Mouse (Mus musculus) granulocyte monocyte progenitor cell, adult 5-6 weeks (primary cell): ENCODE measurements around the gene Spaca4. TPM values are rescaled to one million over a fixed set of nuclear protein-coding genes. Genes with fewer than 3 reads are reported as not detected.

ENCODE experiments used
- ATAC-seq: replicated peaks from 2 replicates; pipeline ENCODE4 v1.8.0; 2016; ENCODE audit warnings: mild to moderate bottlenecking, moderate TSS enrichment, inconsistent platforms; ENCODE audit not compliant: poor library complexity, severe bottlenecking
- total RNA-seq, 2 experiments: library from RNA; stranded (forward) in 1 of 2; stranded (reverse) in 1 of 2; fragments of 200-712, 200-1000 nt in 1 of 2; fragments of >200 nt in 1 of 2; fragmentation: Nextera tagmentation in 1 of 2; gene quantifications; 2 replicates each; pipeline ENCODE4 v1.2.3; 2014 to 2017

Gene Spaca4
- total RNA-seq (2014; fragmentation: Nextera tagmentation) (not detected in 2 replicates), total RNA-seq (2017) (not detected in 2 replicates)

GRCm38 (mm10) chr7:45725713-45726112 is at the start of gene Spaca4:
Gene Spaca4, minus strand, starts transcription at chr7:45725813.
- no peak for ATAC-seq

DNA sequence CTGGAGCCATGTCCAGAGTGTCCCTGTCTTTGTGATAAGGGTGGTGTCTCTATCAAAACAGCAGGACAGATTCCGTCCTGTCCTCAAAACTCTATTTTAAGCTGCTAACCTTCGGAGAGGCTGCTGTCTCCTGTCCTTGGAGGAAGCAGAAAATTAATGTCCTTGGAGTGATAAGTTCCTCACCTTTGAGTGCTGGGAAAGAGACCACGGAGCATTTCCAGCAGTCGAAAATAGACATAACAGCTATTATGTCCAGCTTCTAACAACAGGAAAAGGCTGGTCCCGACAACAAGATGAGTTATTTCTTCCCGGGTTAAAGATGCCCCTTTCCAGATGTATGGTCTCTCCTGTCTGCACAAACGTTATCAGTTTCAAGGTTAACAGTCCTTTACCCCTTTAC is 49.6 kb upstream of the Spaca4 start:
- ATAC-seq = no peak

- no peak for ATAC-seq
Observed at GRCm38 (mm10) chr7:45771101-45771500, 45.5 kb upstream of the Spaca4 start.

DNA sequence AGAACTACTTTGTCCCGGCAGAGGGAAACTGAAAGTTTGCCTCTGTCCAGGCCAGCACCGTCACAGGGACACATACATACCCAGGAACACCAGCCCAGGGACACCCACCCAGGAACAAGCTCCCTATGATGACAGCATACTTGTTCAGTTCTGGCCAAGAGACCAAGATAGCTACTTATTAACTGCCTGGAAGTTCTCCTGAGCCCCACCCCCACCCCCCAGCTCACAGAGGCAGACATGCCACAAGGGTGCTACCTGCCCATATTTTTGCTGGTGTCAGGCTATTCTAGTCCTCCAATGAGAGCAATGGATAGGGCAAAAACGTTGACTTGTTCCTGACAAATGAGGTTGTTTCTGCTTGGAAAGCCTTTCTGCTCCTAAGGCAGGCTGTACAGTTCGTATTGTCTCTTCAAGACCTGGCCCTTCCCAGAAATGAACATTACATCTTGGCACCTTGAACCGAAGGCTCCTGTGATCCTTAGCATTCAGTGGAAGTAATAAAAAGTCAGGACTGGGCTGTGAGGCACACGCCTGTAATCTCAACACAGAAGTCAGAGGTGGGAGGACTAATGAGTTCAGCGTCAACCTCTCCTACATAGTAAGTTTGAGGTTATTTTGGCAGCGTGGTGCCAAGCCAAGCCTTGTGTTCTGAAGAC is 44.9 kb upstream of the Spaca4 start:
- no peak for ATAC-seq

GRCm38 (mm10) chr7:45767500-45767899 is 41.9 kb upstream of the Spaca4 start:
- ATAC-seq = no peak

DNA sequence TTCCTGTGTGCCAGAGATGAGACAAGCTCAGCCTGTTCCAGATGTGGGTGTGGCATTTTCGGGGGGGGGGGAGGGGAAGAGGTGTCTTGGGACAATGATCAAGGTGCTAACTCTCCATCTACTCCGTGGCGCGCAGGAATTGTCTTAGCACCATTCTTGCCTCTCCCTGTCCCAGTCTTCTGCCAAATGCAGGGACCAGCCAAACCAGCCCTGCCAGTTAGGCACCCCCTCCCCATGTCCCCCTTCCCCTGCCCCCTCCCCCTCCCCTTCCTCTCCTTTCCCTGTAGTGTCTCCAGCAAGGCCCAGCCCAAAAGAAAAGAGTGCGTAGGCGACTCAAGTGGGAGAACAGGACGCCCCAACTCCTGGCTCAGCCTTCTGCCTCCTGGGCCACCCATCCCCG is 41.2 kb upstream of the Spaca4 start:
- ATAC-seq = no peak

GRCm38 (mm10) chr7:45765995-45766394 is 40.4 kb upstream of the Spaca4 start:
- ATAC-seq = no peak

- no peak for ATAC-seq
Observed at GRCm38 (mm10) chr7:45760151-45760550, 34.5 kb upstream of the Spaca4 start.

GRCm38 (mm10) chr7:45759400-45759799 is 33.8 kb upstream of the Spaca4 start:
- ATAC-seq = no peak

DNA sequence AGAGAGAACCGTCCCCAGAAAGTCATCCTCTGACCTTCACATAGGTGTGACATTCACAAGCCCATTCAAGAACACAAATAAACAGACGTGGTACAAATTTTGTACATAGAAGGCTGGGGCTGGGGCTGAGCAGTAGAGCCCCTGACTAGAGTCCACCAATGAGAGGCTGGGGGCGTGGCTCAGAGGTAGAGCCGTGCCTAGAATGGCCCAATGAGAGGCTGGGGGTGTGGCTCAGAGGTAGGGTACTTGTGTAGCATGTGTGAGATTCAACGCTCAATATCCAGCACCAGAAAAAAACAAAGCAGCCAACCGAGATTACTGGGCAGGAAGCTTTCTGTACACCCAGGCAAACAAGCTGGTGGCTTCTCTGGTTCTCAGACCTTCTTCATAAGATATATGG is 30.1 kb upstream of the Spaca4 start:
- ATAC-seq = no peak

DNA sequence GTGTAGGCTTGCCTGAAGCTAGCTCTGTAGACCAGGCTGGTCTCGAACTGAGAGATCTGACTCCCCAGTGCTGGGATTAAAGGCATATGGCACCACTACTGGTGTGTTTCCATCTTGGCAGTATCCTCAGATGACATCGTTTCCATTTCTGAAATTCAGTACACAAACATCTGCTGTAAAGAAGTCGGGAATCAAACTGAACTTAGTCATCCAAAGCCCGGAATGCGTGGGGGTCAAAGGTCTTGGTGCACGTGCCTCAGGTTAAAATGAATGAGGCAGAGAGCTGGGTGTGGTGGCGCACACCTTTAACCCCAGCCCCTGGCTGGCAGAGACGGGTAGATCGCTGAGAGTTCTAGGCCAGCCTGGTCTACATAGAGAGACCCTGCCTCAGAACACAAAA is 24.5 kb upstream of the Spaca4 start:
- ATAC-seq = no peak

GRCm38 (mm10) chr7:45749401-45749800 is 23.8 kb upstream of the Spaca4 start:
- no peak for ATAC-seq

DNA sequence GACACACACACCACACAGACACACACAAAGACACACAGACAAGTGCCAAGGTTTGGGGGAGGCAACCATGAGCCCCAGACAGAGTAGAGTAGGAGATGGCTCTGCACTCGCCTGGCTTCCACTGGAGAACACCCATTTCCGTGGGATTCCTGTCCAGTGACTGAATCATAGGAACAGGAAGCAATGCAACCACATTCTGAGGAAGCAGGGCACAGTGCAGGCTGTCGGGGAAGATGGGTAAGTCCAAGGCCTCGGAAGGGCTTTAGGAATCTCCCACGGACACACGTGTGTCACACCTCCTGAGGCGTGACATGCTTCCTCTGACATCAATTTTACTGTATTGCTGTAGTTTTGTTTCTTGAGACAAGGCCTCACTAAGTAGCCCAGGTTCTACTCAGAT is 22.5 kb upstream of the Spaca4 start:
- ATAC-seq = no peak

GRCm38 (mm10) chr7:45747450-45747849 is 21.8 kb upstream of the Spaca4 start:
- ATAC-seq = no peak

DNA sequence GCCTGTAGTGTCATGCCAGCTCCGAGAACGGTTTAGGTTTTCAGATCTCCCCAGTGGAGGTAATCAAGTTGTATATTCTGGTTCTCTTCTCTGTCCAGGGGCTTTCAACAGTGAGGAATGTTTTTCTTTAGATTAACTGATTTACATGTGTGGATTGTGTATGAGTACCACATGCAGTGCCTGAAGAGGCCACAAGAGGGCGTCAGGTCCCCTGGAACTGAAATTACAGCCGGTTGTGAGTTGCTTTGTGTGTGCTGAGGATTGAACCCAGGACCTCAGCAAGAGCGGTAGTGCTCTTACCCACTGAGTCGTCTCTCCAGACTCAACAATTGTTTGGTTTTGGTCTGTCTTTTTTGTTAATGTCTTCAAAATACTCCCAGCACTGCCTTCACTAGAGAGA is 20.9 kb upstream of the Spaca4 start:
- no peak for ATAC-seq

DNA sequence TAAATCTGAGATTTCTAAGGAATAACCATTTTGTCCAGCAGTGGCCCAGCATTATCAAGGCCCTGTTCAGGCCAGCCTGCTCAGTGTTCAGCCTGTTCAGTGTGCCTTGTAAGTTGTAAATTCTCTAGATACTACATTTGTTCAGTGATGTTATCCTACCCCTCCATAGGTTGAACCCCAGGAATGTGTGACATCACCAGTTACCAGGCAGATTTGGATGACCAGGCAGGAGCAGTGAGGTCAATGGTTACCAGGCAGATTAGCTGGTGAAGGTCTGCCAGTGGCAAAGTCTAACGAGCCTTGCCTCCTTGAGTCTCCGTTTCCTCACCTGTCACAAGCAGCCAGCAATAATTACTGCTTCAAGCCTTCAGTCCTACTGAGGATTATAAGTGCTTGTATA is 18.8 kb upstream of the Spaca4 start:
- ATAC-seq = peak; percentile 48

GRCm38 (mm10) chr7:45742338-45742737 is 16.7 kb upstream of the Spaca4 start:
- ATAC-seq = peak; percentile 60

- peak; percentile 71 for ATAC-seq
Observed at GRCm38 (mm10) chr7:45741777-45742176, 16.2 kb upstream of the Spaca4 start.

- peak; percentile 39 for ATAC-seq
Observed at GRCm38 (mm10) chr7:45741308-45741707, 15.7 kb upstream of the Spaca4 start.

DNA sequence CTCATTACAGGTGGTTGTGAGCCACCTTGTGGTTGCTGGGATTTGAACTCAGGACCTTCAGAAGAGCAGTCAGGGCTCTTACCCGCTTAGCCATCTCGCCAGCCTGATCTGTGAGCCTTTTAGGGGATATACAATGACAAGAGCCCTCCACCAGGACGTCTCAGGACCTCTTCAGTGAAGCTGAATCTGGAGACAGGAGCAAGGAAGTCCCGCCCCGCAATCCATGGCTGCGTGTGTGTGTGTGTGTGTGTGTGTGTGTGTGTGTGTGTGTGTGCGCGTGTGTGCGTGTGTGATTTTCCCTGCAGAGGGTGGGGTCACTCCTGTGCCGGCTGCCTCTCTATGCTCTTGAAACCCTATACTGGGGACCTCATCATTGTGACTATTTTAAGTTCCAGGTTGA is 14.2 kb upstream of the Spaca4 start:
- ATAC-seq = no peak

GRCm38 (mm10) chr7:45739162-45739763 is 13.7 kb upstream of the Spaca4 start:
- peak; percentile 47 for ATAC-seq

DNA sequence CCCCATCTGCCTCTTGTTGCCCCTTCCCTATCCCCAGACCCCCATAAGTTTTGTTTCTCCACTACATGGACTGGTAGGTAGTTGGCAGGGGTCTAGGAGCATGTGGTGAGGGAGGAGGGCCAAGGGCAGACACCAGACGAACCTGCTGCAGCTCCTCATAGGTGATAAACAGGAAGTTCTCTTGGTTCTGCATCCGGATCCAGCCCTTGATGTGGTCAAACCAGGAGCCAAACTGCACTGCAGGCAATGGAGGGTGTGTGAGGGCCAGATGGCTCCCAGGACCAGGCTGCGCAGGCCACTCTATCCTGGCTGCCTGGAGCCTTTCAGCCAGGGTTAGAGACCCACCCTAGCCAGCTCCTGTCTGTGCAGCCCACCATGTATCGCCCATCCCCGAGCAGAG is 7.9 kb upstream of the Spaca4 start:
- ATAC-seq = 0 out of 2 replicates have a peak, but pooled peaks have one; percentile 20
